Mouse (Mus musculus) CH12.LX (cell line): Measurements from ENCODE around the gene Pcsk7. TPM values are rescaled to one million over a fixed set of nuclear protein-coding genes. Genes with fewer than 3 reads are reported as not detected.

Source experiments
- DNase-seq: peaks from one replicate; pipeline ENCODE4 v3.0.0-alpha.2; 2013; ENCODE audit errors: extremely low read depth
- H3K27ac ChIP-seq: 2 replicates; pipeline ENCODE4 v1.5.1; 2012; ENCODE audit warnings: low read depth, mild to moderate bottlenecking, control low read depth, moderate library complexity; ENCODE audit not compliant: insufficient read depth
- H3K27me3 ChIP-seq: replicated peaks from 2 replicates; pipeline ENCODE3; 2012; ENCODE audit warnings: inconsistent platforms
- H3K36me3 ChIP-seq, 2 experiments: replicated peaks in 1 of 2; 2 replicates each; pipeline versions ENCODE3 to v1.6.1; 2012; ENCODE audit warnings: inconsistent platforms in 1 of 2, low read length in 1 of 2, mild to moderate bottlenecking in 1 of 2, mixed read lengths in 1 of 2, moderate library complexity in 1 of 2; ENCODE audit not compliant: control insufficient read depth in 1 of 2, insufficient read depth in 1 of 2
- H3K4me1 ChIP-seq, 2 experiments: 2 replicates each; pipeline ENCODE4 v1.6.1; 2012; ENCODE audit warnings: inconsistent platforms in 1 of 2, moderate library complexity in 1 of 2; ENCODE audit not compliant: insufficient read depth in 2 of 2, control insufficient read depth in 1 of 2
- H3K4me2 ChIP-seq: 2 replicates; pipeline ENCODE4 v1.6.1; 2012; ENCODE audit warnings: low read depth, mild to moderate bottlenecking, control low read depth; ENCODE audit not compliant: poor library complexity, insufficient read depth, severe bottlenecking
- H3K4me3 ChIP-seq, 3 experiments: fragments of 150-350 bp in 1 of 3; sonication (generic) in 1 of 3; replicated peaks in 1 of 3; 2 replicates each; pipeline versions ENCODE3 to v1.5.1; 2011 to 2012; ENCODE audit warnings: low read depth in 2 of 3, low read length in 2 of 3, mild to moderate bottlenecking in 2 of 3, moderate library complexity in 2 of 3, control low read depth in 1 of 3, improper control_type of control experiment in 1 of 3, inconsistent platforms in 1 of 3, mixed read lengths in 1 of 3; ENCODE audit not compliant: poor library complexity in 1 of 3
- H3K79me2 ChIP-seq: replicated peaks from 2 replicates; pipeline ENCODE4 v1.6.1; 2012; ENCODE audit warnings: mild to moderate bottlenecking, moderate library complexity; ENCODE audit not compliant: control insufficient read depth, poor library complexity, insufficient read depth, severe bottlenecking; ENCODE audit errors: extremely low read depth
- H3K9ac ChIP-seq: 2 replicates; pipeline ENCODE4 v1.6.1; 2012; ENCODE audit warnings: low read depth, mild to moderate bottlenecking, control low read depth, moderate library complexity; ENCODE audit not compliant: insufficient read depth
- H3K9me3 ChIP-seq: replicated peaks from 2 replicates; pipeline ENCODE3; 2012; ENCODE audit warnings: low read length, inconsistent platforms, mixed read lengths
- BHLHE40 ChIP-seq: IDR thresholded peaks from 2 replicates; pipeline ENCODE4 v1.6.1; 2011; ENCODE audit warnings: mild to moderate bottlenecking, low read depth, low read length, improper control_type of control experiment
- CHD1 ChIP-seq: IDR thresholded peaks from 2 replicates; pipeline ENCODE4 v1.6.1; 2012; ENCODE audit warnings: low read depth, low read length, improper control_type of control experiment, inconsistent platforms
- CHD2 ChIP-seq: IDR thresholded peaks from 2 replicates; pipeline ENCODE4 v1.6.1; 2011; ENCODE audit warnings: low read length, improper control_type of control experiment
- E2F4 ChIP-seq: IDR thresholded peaks from 2 replicates; pipeline ENCODE4 v1.6.1; 2011; ENCODE audit warnings: low read depth, low read length, improper control_type of control experiment; ENCODE audit not compliant: insufficient replicate concordance
- EP300 ChIP-seq: IDR thresholded peaks from 2 replicates; pipeline ENCODE4 v1.6.1; 2011; ENCODE audit warnings: low read length, improper control_type of control experiment
- GABPA ChIP-seq: IDR thresholded peaks from 2 replicates; pipeline ENCODE4 v1.6.1; 2012; ENCODE audit warnings: low read depth, low read length, improper control_type of control experiment, inconsistent platforms; ENCODE audit not compliant: insufficient replicate concordance
- IRF4 ChIP-seq: IDR thresholded peaks from 2 replicates; pipeline ENCODE4 v1.6.1; 2014; ENCODE audit warnings: low read depth, mild to moderate bottlenecking, inconsistent platforms, low read length, improper control_type of control experiment
- JUND ChIP-seq: conservative IDR thresholded peaks from 2 replicates; pipeline ENCODE4 v1.6.1; 2011; ENCODE audit warnings: low read depth, low read length, improper control_type of control experiment
- MAFK ChIP-seq: IDR thresholded peaks from 2 replicates; pipeline ENCODE4 v1.6.1; 2011; ENCODE audit warnings: low read length, improper control_type of control experiment; ENCODE audit not compliant: insufficient replicate concordance
- MAZ ChIP-seq: IDR thresholded peaks from 2 replicates; pipeline ENCODE4 v1.6.1; 2012; ENCODE audit warnings: low read depth, mild to moderate bottlenecking, inconsistent platforms, low read length, improper control_type of control experiment, moderate library complexity
- MEF2A ChIP-seq: IDR thresholded peaks from 2 replicates; pipeline ENCODE4 v1.6.1; 2014; ENCODE audit warnings: low read depth, mild to moderate bottlenecking, inconsistent platforms, low read length, improper control_type of control experiment, borderline replicate concordance
- MXI1 ChIP-seq: IDR thresholded peaks from 2 replicates; pipeline ENCODE4 v1.6.1; 2011; ENCODE audit warnings: mild to moderate bottlenecking, low read depth, low read length, improper control_type of control experiment
- POLR2A ChIP-seq: IDR thresholded peaks from 2 replicates; pipeline ENCODE4 v1.6.1; 2011; ENCODE audit warnings: low read depth, mild to moderate bottlenecking, improper control_type of control experiment, low read length
- SMC3 ChIP-seq: IDR thresholded peaks from 2 replicates; pipeline ENCODE4 v1.6.1; 2011; ENCODE audit warnings: low read depth, low read length, improper control_type of control experiment
- TBP ChIP-seq: conservative IDR thresholded peaks from 2 replicates; pipeline ENCODE4 v1.6.1; 2011; ENCODE audit warnings: low read depth, low read length, improper control_type of control experiment
- TCF12 ChIP-seq: IDR thresholded peaks from 2 replicates; pipeline ENCODE4 v1.6.1; 2014; ENCODE audit warnings: low read depth, mild to moderate bottlenecking, inconsistent platforms, low read length, improper control_type of control experiment
- UBTF ChIP-seq: IDR thresholded peaks from 2 replicates; pipeline ENCODE4 v1.6.1; 2012; ENCODE audit warnings: low read depth, mild to moderate bottlenecking, inconsistent platforms, low read length, improper control_type of control experiment, moderate library complexity
- USF1 ChIP-seq: IDR thresholded peaks from 2 replicates; pipeline ENCODE4 v1.6.1; 2014; ENCODE audit warnings: low read depth, mild to moderate bottlenecking, inconsistent platforms, low read length, improper control_type of control experiment
- ZKSCAN1 ChIP-seq: IDR thresholded peaks from 2 replicates; pipeline ENCODE4 v1.6.1; 2012; ENCODE audit warnings: low read depth, inconsistent platforms, low read length, improper control_type of control experiment, borderline replicate concordance
- ZNF384 ChIP-seq: IDR thresholded peaks from 2 replicates; pipeline ENCODE4 v1.6.1; 2012; ENCODE audit warnings: low read depth, low read length, improper control_type of control experiment, inconsistent platforms
- dilution Hi-C: fragments of 300-500 bp; cut with MboI; formaldehyde crosslinking; loops from 2 replicates; pipeline ENCODE4 v1.14.3; 2020; ENCODE audit warnings: low sequenced_read_pairs; ENCODE audit not compliant: extremely low pct_unique_long_range_greater_than_20kb, extremely low pct_ligation_motif_present
- in situ Hi-C: fragments of 300-500 bp; cut with MboI; formaldehyde crosslinking; loops from 3 replicates; pipeline ENCODE4 v1.14.3; 2019; ENCODE audit warnings: low sequenced_read_pairs, low pct_ligation_motif_present, low pct_unique_long_range_greater_than_20kb, mixed read lengths
- polyA plus RNA-seq: library from polyadenylated mRNA; unstranded; fragments of >175 nt; gene quantifications from 2 replicates; pipeline ENCODE4 v1.2.1, GENCODE M21; 2012; ENCODE audit warnings: low read depth; ENCODE audit not compliant: insufficient read length
- total RNA-seq, 2 experiments: library from RNA; depleted of rRNA; stranded (reverse); fragments of 300-350 nt in 1 of 2; fragments of >200 nt in 1 of 2; gene quantifications; 2 replicates each; pipeline ENCODE4 v1.2.3; 2012 to 2014

Gene Pcsk7
- total and polyA plus RNA-seq, 3 experiments = 16.5 to 18.5 (median 17.9) TPM

- no peak overlapping the region for H3K4me2 ChIP-seq
- no peak overlapping the region for H3K27ac ChIP-seq
- in situ Hi-C loops (no loop called here), dilution Hi-C loops (no loop called here)
- DNase-seq = no peak
- H3K9ac ChIP-seq = no peak overlapping the region
- H3K27me3 ChIP-seq = no peaks in the 10 kb centered on the region
- no peak for TF ChIP-seq TCF12
- no peak for TF ChIP-seq MAZ
- no peak for TF ChIP-seq ZNF384
- TF ChIP-seq SMC3 = no peak
- TF ChIP-seq POLR2A = no peak
- TF ChIP-seq BHLHE40 = no peak
- TF ChIP-seq TBP = no peak
- no peak for TF ChIP-seq USF1
- TF ChIP-seq ZKSCAN1 = no peak
- no peak for TF ChIP-seq CHD2
- no peak for TF ChIP-seq GABPA
- TF ChIP-seq UBTF = no peak
- no peak for TF ChIP-seq CHD1
- no peak for TF ChIP-seq JUND
- no peak for TF ChIP-seq EP300
- no peak for TF ChIP-seq E2F4
- no peak overlapping the region for H3K4me3 ChIP-seq
- no peaks in the 10 kb centered on the region for H3K9me3 ChIP-seq
- H3K79me2 ChIP-seq = no peaks in the 10 kb centered on the region
- peaks cover 0 to 33% of the 10 kb centered on the region in 2 experiments; a peak in 2 of 4 replicates for H3K4me1 ChIP-seq
- H3K36me3 ChIP-seq = peaks cover 59 to 77% of the 10 kb centered on the region in 2 experiments
Observed at GRCm38 (mm10) chr9:45938952-45939637, 32.8 kb downstream of the Pcsk7 start.

GRCm38 (mm10) chr9:45939794-45940193 is 33.5 kb downstream of the Pcsk7 start:
- Histone ChIP-seq H3K4me1 (peaks cover 0 to 40% of the 10 kb centered on the region in 2 experiments; a peak in 2 of 4 replicates), H3K36me3 (peaks cover 65 to 83% of the 10 kb centered on the region in 2 experiments), H3K4me3 (no peak overlapping the region), H3K9me3 (no peaks in the 10 kb centered on the region), H3K4me2 (no peak overlapping the region), H3K9ac (no peak overlapping the region), H3K79me2 (no peaks in the 10 kb centered on the region), H3K27ac (no peak overlapping the region), H3K27me3 (no peaks in the 10 kb centered on the region)
- dilution Hi-C loops (no loop called here), in situ Hi-C loops (no loop called here)
- no peak for DNase-seq
- TF ChIP-seq MEF2A (no peak), SMC3 (no peak), MXI1 (no peak), JUND (no peak), IRF4 (no peak), MAFK (no peak), MAZ (no peak), GABPA (no peak)
